Mouse (Mus musculus) lung, postnatal 36 days (tissue): ENCODE measurements around the gene Magix.

ENCODE experiments used
- DNase-seq: peaks from one replicate; pipeline ENCODE4 v3.0.0; 2022; ENCODE audit warnings: mixed read lengths

Gene Magix

DNA sequence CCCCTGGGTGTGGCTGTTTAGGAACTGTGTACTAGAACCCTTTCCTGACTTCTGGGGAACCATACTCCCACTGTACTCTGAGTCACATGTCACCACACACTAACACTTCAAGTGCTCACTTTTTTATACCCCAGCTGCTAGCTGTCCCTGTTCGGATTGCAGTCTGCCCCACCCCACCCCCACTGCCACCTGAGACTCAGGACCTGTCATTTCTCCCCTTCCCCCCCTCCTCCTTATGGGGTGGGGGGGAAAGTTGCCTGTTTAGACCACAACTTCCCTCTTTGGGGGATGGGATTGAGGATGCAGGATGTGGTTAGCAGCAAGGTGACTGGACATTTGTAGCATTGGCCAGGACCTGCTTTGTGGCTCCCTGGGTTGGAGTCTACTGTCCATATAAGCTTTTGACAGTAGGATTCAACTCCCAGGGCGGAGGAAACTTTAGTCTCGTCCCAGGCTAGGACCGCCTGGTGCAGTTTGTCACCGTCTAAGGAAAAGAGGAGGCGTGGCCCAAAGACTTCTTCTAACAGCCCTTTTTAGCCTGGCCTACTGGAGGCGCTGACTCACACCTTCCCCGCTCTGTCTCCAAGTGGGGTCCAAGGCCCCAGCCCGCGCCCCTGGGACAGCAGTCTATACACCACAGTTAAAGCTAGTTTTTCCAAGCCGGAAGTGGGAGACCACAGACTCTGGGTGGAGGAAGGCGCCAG, 7.3 kb downstream of the Magix start:
- DNase-seq: peak; percentile 63

DNA sequence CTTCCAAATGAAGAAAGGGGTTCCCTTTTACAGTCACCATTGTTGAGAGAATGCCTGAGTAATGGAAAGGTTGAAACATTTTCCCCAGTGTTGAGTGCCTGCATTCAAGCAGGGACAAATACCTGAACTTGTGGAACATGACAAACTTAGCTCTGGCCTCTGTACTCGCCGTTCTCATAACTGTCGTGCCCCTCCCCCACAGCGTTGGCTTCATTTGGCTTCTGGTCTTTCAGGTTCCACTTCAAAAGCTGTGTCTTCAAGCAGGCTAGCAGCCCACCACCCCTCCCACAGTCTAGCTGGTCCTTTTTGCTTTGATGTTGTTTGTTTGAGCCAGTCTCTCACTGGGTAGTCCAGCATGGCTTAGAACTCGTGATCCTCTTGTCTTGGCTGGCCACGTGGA, 8.3 kb downstream of the Magix start:
- peak; percentile 63 for DNase-seq

DNA sequence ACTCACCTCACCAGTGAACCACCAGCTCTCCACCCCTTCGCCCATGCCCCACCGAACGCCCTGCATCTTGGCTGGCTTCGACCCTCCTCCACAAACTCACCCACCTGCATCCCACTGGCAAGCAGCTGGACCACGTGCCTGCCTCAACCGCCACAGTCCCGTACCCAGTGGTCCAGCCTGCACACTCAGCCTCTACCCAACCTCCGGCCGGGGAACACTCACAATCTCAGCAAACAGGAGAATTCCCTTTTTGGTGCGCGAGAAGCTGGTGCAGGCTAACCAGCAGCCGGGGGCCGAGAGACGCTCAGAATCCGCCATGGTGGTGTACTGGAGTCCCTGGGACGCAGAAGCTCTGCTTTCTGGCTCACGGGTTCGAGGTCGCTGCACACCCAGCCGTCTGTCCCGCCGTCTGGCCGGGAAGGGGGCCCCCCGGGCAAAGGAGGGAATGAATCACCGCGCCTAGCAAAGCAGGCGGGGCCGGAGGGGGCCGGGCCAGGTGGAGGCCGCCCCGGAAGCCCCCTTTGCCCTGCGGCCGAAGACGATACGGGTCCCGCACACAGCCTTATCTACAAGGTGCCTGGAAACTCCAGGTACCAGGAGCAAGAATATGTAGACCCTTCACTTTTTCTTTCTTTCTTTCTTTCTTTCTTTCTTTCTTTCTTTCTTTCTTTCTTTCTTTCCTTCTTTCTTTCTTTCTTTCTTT, 10.0 kb downstream of the Magix start, which contains the start of gene Plp2:
Gene Plp2, minus strand, starts transcription at position 470 of the 703 bp plus-strand sequence.
- peak; percentile 57 for DNase-seq

DNA sequence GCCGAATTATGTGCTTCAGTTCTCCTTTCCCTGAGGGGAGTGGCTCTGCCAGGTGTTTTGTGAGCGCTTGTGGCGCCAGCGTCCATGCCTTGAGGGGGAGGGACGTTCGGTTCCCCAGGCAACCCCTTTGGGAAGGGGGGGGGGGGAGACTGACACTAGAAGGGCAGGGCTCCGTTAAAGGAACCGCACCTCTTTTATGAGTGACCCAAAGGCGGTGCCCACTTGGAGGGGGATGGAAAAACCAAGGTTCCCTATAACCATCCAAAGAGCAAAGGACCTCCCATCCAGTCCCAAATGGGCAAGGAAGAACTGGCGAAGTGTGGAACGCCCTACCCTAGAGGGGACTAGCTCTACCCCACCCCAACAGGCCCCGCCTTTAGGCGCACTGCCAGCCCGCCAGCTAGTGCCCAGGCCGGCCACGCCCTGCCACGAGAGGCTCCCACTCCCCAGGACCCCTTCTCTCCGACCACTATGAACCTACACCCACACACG, 10.6 kb downstream of the Magix start:
- DNase-seq: peak; percentile 84

DNA sequence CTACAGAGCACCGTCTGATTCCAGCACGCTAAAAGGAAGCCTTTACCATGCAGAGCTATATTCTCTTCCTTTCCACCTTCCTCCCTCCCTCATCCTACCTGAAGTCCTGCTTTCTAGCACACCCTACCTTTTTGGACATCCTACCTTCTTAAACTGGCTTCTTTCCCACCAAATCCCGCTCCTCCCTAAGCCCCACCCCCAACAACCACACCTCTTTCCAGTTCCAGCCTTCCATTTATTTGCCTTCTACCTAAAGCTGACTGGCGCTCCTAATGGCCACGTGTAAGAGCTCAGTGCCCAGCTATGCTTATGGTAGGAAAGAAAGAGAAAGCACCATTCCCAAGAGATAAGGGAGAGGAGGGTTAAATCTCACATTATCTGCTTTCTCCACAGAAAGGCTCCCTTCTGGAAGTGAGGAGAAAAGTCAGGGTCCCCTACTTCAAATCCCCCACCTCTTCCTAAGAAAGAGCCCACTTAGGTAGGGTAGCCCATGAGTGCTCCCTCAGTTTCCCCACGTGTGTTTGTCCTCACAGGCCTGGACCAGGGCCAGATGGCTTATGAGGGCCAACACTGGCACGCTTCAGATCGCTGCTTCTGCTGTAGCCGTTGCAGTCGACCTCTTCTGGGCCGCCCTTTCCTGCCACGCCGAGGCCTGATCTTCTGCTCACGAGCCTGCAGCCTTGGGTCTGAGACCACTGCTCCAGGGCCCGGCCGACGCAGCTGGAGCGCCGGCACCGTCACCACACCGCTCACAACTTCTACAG, 15.1 kb downstream of the Magix start:
- DNase-seq: no peak

DNA sequence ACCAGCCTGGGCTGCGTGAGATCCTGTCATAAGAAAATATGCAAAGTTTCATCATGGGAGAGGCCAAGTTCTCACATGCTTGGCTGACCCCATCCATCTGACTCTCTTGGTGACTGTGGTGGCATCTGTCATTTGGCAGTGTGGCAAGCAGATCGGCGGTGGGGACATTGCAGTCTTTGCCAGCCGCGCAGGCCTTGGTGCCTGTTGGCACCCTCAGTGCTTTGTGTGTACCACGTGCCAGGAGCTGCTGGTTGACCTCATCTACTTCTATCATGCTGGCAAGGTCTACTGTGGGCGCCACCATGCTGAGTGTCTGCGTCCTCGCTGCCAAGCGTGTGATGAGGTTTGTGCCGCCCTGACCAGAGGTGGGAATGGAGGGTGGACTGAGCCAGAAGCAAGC, 16.3 kb downstream of the Magix start:
- no peak for DNase-seq

DNA sequence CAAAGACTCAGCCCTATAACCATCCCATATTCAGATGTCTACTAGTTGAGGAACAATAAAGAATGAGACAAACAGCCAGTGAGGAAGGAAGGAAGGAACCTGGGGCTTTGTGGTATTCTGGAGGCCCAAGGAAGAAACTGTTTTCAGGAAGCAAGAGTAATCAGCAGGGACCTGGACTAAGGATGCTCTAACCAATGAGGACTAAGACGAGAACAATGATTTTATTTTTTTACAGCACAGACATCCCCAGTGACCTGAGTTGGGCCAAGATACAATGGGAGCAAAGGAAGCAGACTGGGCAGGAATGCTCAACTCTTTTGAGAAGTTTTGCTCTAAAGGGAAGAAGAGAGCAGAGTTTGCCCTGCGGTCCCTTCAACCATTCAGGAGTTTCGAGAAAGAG, 18.1 kb downstream of the Magix start:
- no peak for DNase-seq

DNA sequence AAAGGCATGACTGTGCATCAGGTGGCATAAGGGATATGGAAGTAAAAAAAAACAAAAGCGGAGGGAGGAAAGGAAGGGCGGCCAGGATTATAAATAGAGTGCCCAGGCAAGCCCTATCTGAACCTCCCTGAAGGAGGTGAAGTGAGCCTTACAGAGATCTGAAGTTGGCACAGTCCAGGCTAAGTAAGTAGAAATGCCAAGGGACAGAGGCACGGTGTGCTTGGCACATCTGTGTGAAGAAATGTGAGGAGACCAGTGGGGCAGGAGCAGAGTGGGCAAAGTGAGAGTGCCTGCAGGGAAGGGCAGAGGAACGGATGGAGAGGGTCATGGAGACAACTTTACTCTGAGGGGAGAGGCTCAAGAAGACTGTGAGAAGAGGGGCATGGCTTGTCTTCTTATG, 20.0 kb downstream of the Magix start:
- no peak for DNase-seq

DNA sequence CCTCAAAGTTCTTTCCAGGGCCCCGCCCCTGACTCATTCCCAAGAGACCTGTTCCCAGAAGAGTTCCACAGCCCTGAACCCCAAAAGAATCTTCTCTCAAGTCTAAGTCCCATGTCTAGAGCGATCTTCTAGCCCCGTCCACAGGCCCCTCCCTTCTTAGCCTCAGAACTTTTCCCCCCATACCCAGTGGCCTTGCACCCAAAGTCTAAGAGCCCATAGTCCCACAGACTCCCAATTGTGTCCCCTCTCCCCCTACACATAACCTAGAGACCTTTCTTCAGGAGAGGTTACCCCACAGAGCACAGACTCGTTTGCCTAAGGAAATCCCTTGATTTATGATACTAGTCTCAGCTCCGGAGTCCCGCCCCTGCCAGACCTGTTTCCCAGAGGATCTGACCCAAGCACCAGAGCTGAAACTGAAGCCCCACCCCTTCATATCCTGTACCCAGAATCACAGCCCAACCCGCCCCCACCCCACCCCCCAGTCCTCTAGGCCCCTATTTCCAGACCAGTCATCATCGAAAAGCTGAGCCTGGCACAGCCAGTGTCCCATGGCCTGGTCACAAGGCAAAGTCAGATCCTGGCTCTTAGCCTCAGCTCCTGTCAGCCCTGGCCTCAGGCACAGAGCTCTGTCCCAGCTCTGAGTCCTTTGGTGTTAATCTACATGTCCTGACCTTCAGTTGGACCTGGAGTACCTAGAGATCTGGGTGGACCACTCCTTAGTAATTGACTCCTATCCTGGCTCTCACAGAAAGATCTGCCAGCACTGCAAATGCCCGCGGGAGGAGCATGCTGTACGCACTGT, 22.1 kb downstream of the Magix start:
- DNase-seq: no peak

DNA sequence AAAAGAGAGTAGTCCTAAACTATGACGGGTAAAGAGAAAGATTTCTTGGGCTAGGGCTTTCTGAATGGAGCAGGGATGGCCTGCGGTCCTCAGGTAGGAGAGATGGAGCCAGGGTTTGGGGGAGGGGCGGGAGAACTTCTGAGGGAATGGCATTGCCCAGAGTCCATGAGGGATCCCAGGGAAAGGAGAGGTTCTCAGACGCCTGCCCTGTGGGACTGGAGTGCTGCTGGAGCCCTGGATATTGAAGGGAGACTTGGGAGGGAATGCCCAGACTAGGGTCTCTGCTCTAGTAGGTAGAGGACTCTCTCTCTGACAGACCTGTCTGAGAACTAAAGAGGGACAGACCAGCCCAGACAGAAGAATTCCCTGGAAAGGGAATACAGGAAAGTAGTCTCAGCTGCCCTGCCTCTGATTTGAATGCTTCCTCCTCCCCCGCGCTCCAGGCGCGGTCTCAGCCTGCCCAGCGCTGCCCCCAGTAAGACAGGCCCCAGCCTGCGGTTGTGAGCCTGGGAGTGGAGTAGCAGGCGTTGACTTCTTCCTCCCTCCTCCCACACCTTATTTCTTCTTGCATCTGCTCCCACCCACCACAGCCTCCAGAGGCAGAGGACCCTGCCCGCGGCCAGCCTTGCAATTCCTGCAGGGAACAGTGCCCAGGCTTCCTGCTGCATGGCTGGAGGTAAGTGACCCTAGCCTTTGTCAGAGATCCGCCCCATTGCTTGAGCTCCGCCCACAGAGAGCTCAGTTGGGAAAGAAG, 22.8 kb downstream of the Magix start:
- peak; percentile 68 for DNase-seq

DNA sequence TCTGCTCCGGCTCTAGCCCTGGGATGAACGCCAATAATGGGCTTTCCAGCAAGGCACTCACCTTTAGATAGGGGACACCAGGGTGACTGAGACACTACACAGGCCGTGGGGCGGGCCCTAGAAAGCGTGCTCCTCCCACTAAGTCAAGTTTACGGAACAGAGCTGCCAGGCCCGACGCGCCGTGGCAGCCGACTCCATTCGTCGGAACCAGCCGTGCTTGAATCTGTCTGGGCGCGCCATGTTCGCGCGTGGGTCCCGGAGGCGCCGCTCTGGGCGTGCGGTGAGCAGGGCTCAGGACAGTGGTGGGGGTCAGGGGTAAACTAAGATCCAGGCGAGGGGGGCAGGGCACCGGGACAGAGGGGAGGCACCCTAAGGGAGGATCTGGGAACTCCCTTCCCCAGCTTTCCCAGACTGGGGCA, 23.8 kb downstream of the Magix start, which contains the start of gene Prickle3:
Gene Prickle3, plus strand, starts transcription at position 40 of the 419 bp plus-strand sequence.
- DNase-seq: peak; percentile 85

DNA sequence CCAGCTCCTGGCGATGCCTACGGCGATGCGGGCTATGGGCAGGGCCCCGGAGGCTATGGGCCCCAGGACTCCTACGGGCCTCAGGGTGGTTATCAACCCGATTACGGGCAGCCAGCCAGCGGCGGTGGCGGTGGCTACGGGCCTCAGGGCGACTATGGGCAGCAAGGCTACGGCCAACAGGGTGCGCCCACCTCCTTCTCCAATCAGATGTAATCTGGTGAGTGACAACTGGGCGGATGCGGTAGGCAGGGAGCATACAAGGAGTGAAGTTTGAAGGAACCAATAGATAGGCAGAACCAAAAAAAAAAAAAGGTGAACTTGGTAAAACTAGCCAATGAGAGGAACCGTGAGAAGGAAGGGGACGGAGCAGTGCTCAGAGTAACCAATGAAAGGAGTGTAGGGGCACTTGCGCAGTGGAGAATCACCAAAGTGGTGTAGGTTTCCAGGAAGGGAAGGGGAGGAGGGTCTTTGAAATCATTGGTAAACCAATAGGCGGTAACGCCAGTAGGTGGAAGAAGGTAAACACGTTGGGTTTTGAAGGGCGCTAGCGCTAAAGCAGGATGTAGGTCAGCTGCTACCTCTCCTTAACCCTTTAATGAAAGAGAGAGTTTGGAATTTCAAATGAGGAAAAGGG, 32.3 kb downstream of the Magix start:
- peak; percentile 93 for DNase-seq

DNA sequence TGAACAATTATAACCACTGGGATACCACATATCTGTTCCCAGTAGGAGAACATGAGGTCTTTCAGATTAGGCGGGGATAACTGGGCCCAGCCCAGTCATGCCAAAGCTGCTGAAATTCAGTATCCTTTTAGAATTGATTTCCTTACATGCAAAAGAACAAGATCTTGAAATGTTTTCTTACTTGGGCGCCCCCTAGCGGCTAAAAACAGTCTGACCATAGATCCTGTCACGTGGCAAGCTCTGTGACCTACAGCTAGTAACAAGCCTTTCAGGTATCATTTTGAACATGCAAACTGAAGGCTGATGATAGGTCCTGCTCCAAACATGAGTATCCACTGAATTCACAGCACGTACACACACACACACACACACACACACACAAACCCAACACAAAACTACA, 35.7 kb downstream of the Magix start:
- DNase-seq: peak; percentile 94

DNA sequence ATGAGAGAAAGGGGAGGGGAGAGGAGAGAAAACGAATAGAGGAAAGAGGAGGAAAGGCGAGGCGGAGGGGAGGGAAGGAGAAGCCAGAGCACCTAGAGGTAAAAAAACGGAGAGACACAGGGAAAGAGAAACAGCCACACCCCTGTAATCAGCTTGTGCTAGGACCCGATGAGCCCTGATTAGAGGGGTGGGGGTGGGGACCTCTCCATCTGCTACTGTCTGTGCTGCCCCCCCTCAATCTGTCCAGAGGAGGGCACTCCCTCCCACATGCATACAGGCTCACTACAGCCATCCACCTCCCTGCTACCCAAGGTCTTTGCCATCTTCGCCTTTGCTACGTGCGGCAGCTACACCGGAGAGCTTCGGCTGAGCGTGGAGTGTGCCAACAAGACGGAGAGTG, 40.3 kb downstream of the Magix start:
- DNase-seq: no peak

DNA sequence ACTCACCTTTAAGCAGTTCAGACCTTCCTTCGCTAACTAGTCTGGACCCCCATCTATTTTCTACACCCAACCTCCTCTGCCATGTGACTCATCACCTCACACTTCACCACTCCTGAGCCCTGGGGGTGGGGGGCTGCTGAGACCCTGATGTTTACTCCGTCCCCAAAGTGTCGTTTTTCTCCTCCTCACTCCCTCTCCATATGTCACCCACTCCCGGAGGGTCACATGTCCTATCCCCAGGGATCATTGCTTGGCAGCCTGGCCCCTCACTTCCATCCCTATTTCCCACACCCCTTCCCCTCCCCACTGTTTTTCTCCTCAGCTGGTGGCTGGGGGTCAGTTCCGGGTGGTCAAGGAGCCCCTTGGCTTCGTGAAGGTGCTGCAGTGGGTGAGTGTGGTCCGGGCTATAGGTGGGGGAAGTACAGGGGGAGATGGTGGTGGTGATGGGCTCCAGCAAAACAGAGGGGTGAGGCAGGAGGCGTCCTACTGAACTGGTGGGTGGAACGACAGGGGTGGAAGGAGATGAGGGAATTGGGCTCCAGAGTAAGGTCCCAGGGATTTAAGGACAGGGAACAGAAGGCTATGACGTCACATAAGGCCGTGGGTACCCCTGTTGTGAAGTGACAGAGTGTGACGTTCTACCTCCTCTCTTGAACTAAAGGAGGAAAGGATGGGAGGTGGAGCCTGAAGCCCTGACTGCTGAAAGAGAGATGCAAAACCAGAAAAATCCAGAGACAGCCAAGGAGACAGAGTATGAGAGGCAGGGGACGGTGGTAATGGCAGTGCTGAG, 41.3 kb downstream of the Magix start:
- no peak for DNase-seq

DNA sequence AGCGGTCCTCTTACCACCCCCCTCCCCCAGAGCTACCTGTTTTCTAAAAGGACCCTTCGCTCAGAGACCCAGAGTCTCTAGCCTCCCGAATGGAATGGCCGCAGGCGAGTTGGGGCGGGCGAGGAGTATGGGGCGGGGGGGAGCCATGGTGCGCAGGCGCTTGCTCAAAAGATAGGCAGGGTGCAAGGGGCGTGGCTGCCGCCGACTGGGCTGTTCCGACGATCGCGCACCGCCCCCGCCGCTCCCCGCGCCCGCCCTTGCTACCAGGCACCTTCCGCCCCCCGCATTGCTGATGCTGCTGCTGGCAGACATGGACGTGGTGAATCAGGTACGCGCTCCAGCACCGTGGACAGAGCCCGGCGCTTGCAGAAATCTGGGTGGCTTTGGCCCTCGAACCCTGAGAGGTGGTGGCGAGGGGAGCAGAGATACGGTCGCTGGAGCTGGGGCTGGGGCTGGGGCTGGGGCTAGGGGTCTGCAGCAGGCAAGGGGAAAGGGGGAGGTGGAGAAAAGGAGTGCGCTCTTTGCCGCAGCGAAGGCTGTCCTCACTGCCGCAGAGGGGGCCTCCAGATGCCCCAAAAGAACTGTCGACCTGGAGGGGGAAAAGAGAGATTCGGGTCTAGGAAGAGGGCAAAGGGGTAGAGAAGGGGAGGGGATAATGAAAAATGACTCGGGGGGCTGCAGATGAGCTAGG, 42.5 kb downstream of the Magix start, which contains the start of gene Syp:
Gene Syp, plus strand, starts transcription at position 71 of the 691 bp plus-strand sequence.
- DNase-seq: peak; percentile 75

DNA sequence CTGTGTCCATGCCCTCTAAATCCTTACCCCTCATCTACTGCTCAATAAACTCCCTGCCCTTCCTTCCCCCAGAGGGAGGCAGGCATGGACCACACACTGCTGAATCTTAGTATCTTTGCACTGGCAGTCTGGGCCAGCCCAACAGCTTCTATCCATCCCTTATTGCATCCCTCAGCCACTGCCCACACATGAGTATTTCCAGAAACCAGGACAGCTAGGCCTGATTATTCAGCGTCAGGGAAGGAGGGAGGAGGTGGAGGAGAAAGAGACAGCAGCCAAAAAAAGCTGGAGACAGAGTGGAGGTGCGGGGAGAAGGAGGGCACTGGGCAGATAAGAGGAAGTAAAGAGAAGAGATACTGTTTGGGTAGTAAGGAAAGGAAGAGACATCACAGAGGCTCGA, 46.0 kb downstream of the Magix start:
- no peak for DNase-seq

DNA sequence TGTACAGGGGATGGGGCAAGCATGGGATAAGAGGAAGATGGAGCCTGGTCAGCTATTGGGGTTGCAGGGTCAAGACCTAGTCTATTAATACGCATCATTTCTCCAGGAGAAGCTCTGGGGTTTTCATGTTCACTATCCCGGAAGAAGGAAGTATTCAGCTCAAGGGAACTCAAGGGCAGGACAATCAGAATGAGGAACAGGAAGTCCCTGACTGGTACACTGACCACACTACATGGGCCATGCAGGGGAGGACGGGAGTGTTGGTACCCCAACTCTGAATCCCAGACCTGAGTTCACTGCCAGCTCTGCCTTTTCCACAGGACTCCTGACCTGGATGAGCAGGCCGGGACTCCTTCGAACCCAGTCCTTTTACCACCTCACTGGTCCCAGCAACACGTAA, 48.5 kb downstream of the Magix start:
- DNase-seq: no peak
